Mouse (Mus musculus): ENCODE measurements around the gene Fgf7.

DNA sequence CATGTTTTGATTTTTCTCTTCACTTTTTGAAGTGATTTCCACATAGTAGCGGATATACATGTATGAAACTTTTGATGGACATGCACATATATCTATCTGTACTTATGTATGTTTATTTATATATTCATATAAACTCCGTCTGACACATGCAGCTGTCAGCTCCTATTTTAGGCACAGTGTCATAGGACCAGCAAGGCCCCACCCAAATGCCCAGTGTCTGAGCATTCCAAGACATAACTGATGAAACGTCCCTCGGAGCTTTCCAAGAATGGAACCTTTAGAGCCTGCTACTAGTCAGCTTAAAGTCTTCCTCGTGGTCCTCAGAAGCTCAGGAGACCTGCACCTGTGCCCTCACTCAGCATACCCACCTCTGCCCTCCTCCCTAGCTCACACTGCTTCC is 19.2 kb downstream of the Fgf7 start:
- no peak for TF ChIP-seq CTCF (IDR thresholded peaks at IDR 0.05; ENCODE audit: borderline replicate concordance, insufficient read depth, low read length)
- TF ChIP-seq POLR2A (IDR thresholded peaks at IDR 0.05; ENCODE audit: low read depth, low read length): no peak
